Mouse (Mus musculus) olfactory bulb, adult 2 months (tissue): ENCODE measurements around the gene Stxbp6.

Source experiments
- CTCF ChIP-seq: fragments of 200-500 bp; IDR thresholded peaks from 2 replicates; pipeline ENCODE4 v1.5.1; 2012; ENCODE audit warnings: low read depth, mild to moderate bottlenecking, low read length, moderate library complexity; ENCODE audit not compliant: insufficient read depth
- POLR2A ChIP-seq: fragments of 200-500 bp; IDR thresholded peaks from 2 replicates; pipeline ENCODE4 v1.6.1; 2012; ENCODE audit warnings: mild to moderate bottlenecking, low read depth, low read length, moderate library complexity; ENCODE audit not compliant: insufficient read depth

DNA sequence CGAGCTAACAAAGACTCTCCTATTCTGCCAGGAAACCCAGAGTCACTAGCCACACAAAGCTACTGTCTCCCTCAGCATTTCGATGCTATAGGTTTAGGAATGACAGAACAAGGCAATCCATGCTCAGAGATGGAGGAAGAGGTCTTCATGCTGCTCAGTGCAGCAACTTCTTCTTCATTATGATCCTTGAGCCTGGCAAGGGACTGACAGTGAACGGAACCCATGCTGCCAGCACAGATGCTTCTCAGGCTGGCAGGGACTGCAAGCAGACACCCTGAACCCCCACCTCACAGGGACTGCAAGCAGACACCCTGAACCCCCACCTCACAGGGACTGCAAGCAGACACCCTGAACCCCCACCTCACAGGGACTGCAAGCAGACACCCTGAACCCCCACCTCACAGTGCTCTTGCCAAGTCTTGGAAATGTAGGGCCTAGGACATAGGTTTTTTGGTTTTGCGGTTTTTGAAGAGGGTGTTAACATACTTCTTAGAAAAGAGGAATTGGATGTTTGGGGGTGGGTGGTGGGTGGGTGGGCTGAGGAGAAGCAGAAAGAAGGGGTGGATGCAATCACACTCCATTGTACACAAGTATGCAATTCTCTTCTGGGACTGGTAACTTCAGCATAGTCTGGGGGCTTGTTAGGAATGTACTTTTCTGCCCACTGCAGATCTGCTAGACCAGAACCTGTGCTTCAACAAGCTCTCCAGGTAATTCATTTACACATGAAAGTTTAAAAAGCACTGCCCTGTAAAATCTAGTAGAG lies 8.1 kb upstream of the Stxbp6 start:
- no peak for TF ChIP-seq POLR2A
- TF ChIP-seq CTCF: no peak
